Mouse (Mus musculus) neural tube, embryonic 14.5 days (tissue): ENCODE data around the gene Hnrnpm. TPM values are rescaled to one million over a fixed set of nuclear protein-coding genes. Genes with fewer than 3 reads are reported as not detected.

Experiments
- ATAC-seq: fragments of 200-750 bp; cut with Nextera tagmentation; 2 replicates; pipeline ENCODE4 v1.8.0; 2017; ENCODE audit warnings: low read depth, mild to moderate bottlenecking, moderate TSS enrichment, moderate library complexity
- H3K27ac ChIP-seq: fragments of 300-500 bp; sonication (generic); 2 replicates; pipeline ENCODE4 v1.5.1; 2014; ENCODE audit warnings: low read depth, mild to moderate bottlenecking, control low read depth, low read length, moderate library complexity, mixed read lengths
- H3K27me3 ChIP-seq: fragments of 300-500 bp; sonication (generic); 2 replicates; pipeline ENCODE4 v1.6.1; 2014; ENCODE audit warnings: low read length; ENCODE audit not compliant: control insufficient read depth, insufficient read depth
- H3K36me3 ChIP-seq: fragments of 300-500 bp; sonication (generic); 2 replicates; pipeline ENCODE4 v1.6.1; 2014; ENCODE audit warnings: low read length, mixed read lengths; ENCODE audit not compliant: control insufficient read depth, insufficient read depth
- H3K4me1 ChIP-seq: fragments of 300-500 bp; sonication (generic); 2 replicates; pipeline ENCODE4 v1.6.1; 2014; ENCODE audit warnings: low read length; ENCODE audit not compliant: control insufficient read depth, insufficient read depth
- H3K4me2 ChIP-seq: fragments of 300-500 bp; sonication (generic); 2 replicates; pipeline ENCODE4 v1.6.1; 2014; ENCODE audit warnings: mild to moderate bottlenecking, low read depth, low read length, control low read depth
- H3K4me3 ChIP-seq: fragments of 300-500 bp; sonication (generic); 2 replicates; pipeline ENCODE4 v1.5.1; 2014; ENCODE audit warnings: low read depth, low read length, control low read depth, mixed read lengths
- H3K9ac ChIP-seq: fragments of 300-500 bp; sonication (generic); replicated peaks from 2 replicates; pipeline ENCODE4 v1.6.1; 2014; ENCODE audit warnings: low read depth, mild to moderate bottlenecking, control low read depth, low read length, mixed read lengths
- H3K9me3 ChIP-seq: fragments of 300-500 bp; sonication (generic); 2 replicates; pipeline ENCODE4 v1.6.1; 2016; ENCODE audit warnings: low read length; ENCODE audit not compliant: control insufficient read depth
- WGBS: fragments of 180-500 bp; shearing (Covaris S2); extraction: QIAGEN DNeasy Blood & Tissue Kit; methylation state at CpG from one replicate; pipeline ENCODE4 v1.1.7; 2014; 5-methylcytosine and 5-hydroxymethylcytosine counted together
- polyA plus RNA-seq: library from polyadenylated mRNA; unstranded; fragments of >200 nt; fragmentation: Nextera tagmentation; extraction: Ambion mirVana; gene quantifications from 2 replicates; pipeline ENCODE4 v1.2.1, GENCODE M21; 2014

The Hnrnpm gene
- polyA plus RNA-seq, 1 experiment from 2014 or later: 172 TPM

DNA sequence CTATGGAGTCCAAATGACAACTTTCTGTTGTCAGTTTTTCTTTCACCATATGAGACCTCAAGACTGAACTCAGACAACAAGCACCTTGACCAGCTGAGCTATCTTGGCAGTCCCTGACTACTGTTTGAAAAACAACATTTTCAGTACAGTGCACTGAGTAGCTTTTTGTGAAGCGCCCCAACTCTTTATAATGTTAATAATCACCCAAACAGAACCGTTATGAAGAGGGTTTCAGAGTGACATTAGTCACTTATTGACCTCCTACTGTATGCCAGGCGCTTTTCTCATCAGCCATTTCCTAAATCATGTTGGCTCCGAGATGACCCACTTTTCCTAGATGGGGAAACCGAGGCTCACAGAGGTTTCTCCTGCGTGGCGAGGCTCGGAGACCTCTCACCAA, 31.3 kb upstream of the Hnrnpm start:
- H3K9ac ChIP-seq: peak overlapping the region; percentile 64
- peak overlapping the region; percentile 50; the same call in 1 of the 2 replicates for H3K27ac ChIP-seq
- ATAC-seq: 0 out of 2 replicates have a peak, but pooled peaks have one; percentile 1
- H3K9me3 ChIP-seq: no peaks in the 10 kb centered on the region
- no peaks in the 10 kb centered on the region for H3K36me3 ChIP-seq
- 7% methylated on average over 8 of the region's 8 CpGs for WGBS
- H3K4me3 ChIP-seq: peak overlapping the region; percentile 57
- H3K4me1 ChIP-seq: 0 out of 2 replicates have a peak, but pooled peaks cover 5% of the 10 kb centered on the region
- H3K4me2 ChIP-seq: peak overlapping the region; percentile 81
- no peaks in the 10 kb centered on the region for H3K27me3 ChIP-seq

GRCm38 (mm10) chr17:33717246-33717645, 30.6 kb upstream of the Hnrnpm start:
- 100% methylated on average over 1 of the region's 1 CpGs for WGBS
- H3K9ac ChIP-seq: no peak overlapping the region
- ATAC-seq: no peak
- H3K4me1 ChIP-seq: 0 out of 2 replicates have a peak, but pooled peaks cover 5% of the 10 kb centered on the region
- no peaks in the 10 kb centered on the region for H3K36me3 ChIP-seq
- H3K4me2 ChIP-seq: no peak overlapping the region
- no peaks in the 10 kb centered on the region for H3K9me3 ChIP-seq
- no peak overlapping the region for H3K27ac ChIP-seq
- no peak overlapping the region for H3K4me3 ChIP-seq
- H3K27me3 ChIP-seq: no peaks in the 10 kb centered on the region

DNA sequence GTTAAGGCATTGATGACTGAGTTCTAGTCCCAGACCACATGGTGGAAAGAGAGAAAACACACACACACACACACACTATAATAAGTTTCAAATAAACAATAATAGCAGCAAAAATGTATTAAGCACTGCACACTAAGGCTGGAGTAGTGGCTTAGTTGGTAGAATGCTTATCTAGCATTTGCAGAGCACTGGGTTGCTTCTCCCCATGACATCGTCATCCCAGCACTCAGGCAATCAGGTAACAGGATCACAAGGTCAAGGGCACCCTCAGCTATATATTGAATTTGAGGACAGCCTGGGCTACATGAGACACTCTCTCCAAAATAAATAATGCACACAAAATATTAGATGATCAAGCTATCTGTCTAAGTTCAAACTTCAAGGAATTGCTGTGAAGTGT, 28.1 kb upstream of the Hnrnpm start:
- WGBS: 96% methylated on average over 1 of the region's 1 CpGs
- no peak for ATAC-seq
- Histone ChIP-seq H3K9ac (no peak overlapping the region), H3K27ac (no peak overlapping the region), H3K4me3 (no peak overlapping the region), H3K9me3 (no peaks in the 10 kb centered on the region), H3K27me3 (no peaks in the 10 kb centered on the region), H3K4me2 (no peak overlapping the region), H3K36me3 (no peaks in the 10 kb centered on the region), H3K4me1 (0 out of 2 replicates have a peak, but pooled peaks cover 5% of the 10 kb centered on the region)

DNA sequence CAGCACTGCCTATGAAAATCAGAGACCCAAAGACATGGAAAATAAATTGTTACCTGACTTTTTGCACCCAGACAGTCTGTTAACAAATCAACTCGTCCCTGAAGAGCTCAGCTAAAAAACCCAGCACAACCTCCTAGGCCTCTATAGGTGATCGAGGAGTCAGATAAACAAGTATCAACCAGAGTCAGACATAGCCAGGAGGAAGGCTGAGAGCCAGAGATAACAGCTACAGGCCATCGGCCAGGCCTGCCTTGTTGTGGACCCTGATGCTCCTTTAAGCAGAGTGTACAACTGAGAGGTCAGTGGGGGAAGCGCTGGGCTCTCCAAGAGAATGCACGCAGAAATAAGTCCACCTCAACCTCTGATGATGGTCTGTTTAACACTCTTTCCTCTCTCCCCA, 26.6 kb upstream of the Hnrnpm start:
- ATAC-seq: no peak
- Histone ChIP-seq H3K4me3 (no peak overlapping the region), H3K9ac (no peak overlapping the region), H3K27ac (no peak overlapping the region), H3K27me3 (no peaks in the 10 kb centered on the region), H3K4me2 (no peak overlapping the region), H3K4me1 (0 out of 2 replicates have a peak, but pooled peaks cover 5% of the 10 kb centered on the region), H3K36me3 (no peaks in the 10 kb centered on the region), H3K9me3 (no peaks in the 10 kb centered on the region)
- WGBS: 88% methylated on average over 5 of the region's 5 CpGs

DNA sequence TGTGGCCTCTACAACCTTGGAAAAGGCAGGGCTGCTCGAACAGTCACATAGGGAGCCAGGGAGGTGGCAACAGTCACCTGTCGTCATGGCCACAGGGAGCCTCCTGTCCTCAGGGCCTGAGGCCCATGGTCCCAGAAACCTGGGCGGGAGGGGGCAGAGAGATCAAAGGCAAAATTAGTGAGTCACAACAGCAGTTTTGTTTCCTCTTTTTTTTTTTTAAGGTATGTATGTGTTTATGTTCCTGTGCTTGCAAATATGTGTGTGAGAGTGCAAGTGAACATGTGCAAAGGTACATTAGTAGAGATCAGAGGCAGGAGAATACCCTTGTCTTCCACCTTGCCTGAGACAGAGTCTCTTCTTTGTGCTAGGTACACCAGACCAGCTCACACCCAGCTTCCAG, 23.2 kb upstream of the Hnrnpm start:
- Histone ChIP-seq H3K9ac (no peak overlapping the region), H3K27ac (no peak overlapping the region), H3K4me2 (no peak overlapping the region), H3K36me3 (no peaks in the 10 kb centered on the region), H3K27me3 (no peaks in the 10 kb centered on the region), H3K9me3 (no peaks in the 10 kb centered on the region), H3K4me1 (no peaks in the 10 kb centered on the region), H3K4me3 (no peak overlapping the region)
- WGBS: 87% methylated on average over 3 of the region's 3 CpGs
- no peak for ATAC-seq

- Histone ChIP-seq H3K36me3 (peaks cover 16% of the 10 kb centered on the region; the same call in 1 of the 2 replicates), H3K27ac (no peak overlapping the region), H3K9ac (no peak overlapping the region), H3K4me2 (no peak overlapping the region), H3K27me3 (no peaks in the 10 kb centered on the region), H3K4me3 (no peak overlapping the region), H3K4me1 (no peaks in the 10 kb centered on the region), H3K9me3 (no peaks in the 10 kb centered on the region)
- no peak for ATAC-seq
- 92% methylated on average over 9 of the region's 9 CpGs for WGBS
Observed at GRCm38 (mm10) chr17:33703091-33703490, 16.4 kb upstream of the Hnrnpm start.

- WGBS: 78% methylated on average over 1 of the region's 1 CpGs
- no peaks in the 10 kb centered on the region for H3K4me1 ChIP-seq
- no peaks in the 10 kb centered on the region for H3K27me3 ChIP-seq
- no peak overlapping the region for H3K4me2 ChIP-seq
- H3K27ac ChIP-seq: no peak overlapping the region
- no peak overlapping the region for H3K4me3 ChIP-seq
- H3K36me3 ChIP-seq: peaks cover 16% of the 10 kb centered on the region; the same call in 1 of the 2 replicates
- H3K9ac ChIP-seq: no peak overlapping the region
- no peaks in the 10 kb centered on the region for H3K9me3 ChIP-seq
- no peak for ATAC-seq
Observed at GRCm38 (mm10) chr17:33702178-33702577, 15.5 kb upstream of the Hnrnpm start.

GRCm38 (mm10) chr17:33695471-33695870, 8.8 kb upstream of the Hnrnpm start:
- H3K9me3 ChIP-seq: no peaks in the 10 kb centered on the region
- H3K27me3 ChIP-seq: no peaks in the 10 kb centered on the region
- 97% methylated on average over 1 of the region's 1 CpGs for WGBS
- no peak overlapping the region for H3K4me3 ChIP-seq
- no peak overlapping the region for H3K27ac ChIP-seq
- ATAC-seq: no peak
- no peak overlapping the region for H3K4me2 ChIP-seq
- H3K4me1 ChIP-seq: no peaks in the 10 kb centered on the region
- no peak overlapping the region for H3K9ac ChIP-seq
- H3K36me3 ChIP-seq: 0 out of 2 replicates have a peak, but pooled peaks cover 6% of the 10 kb centered on the region

DNA sequence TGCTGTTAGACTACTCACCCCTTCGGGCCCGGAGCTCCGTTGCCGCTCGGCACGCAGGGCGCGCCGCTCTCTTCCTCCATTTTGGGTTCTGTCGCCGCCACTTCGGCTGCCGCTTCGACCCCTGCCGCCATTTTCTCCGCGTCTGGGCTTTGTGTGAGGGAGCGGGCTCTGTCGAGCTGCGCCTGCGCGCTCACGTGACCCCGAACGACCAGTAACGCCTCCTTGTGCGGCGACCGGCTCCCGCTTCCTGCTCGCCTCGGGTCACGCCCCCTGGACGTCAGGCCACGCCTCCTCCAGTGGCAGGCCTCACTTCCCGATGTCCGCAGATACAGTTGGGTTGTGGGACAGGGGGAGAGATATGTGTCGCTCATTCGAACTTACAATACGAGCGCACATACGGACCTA, 1.4 kb downstream of the Hnrnpm start:
- Histone ChIP-seq H3K9me3 (no peaks in the 10 kb centered on the region), H3K4me2 (peak overlapping the region; percentile 94), H3K4me3 (peak overlapping the region; percentile 94), H3K27me3 (no peaks in the 10 kb centered on the region), H3K27ac (peak overlapping the region; percentile 95), H3K9ac (peak overlapping the region; percentile 96), H3K36me3 (no peaks in the 10 kb centered on the region), H3K4me1 (peaks cover 29% of the 10 kb centered on the region)
- ATAC-seq: peak; percentile 97
- WGBS: under 1% methylated on average over 42 of the region's 42 CpGs
